Mouse (Mus musculus) liver, embryonic 16.5 days (tissue): ENCODE results near the gene Fyco1. TPM values are rescaled to one million over a fixed set of nuclear protein-coding genes. Genes with fewer than 3 reads are reported as not detected.

ENCODE experiments used
- ATAC-seq: fragments of 200-750 bp; cut with Nextera tagmentation; 2 replicates; pipeline ENCODE4 v1.8.0; 2017; ENCODE audit warnings: low read depth, mild to moderate bottlenecking, moderate number of reproducible peaks, moderate library complexity
- H3K27ac ChIP-seq: fragments of 300-500 bp; sonication (generic); 2 replicates; pipeline ENCODE4 v1.5.1; 2014; ENCODE audit warnings: mild to moderate bottlenecking, low read length
- H3K27me3 ChIP-seq: fragments of 300-500 bp; sonication (generic); 2 replicates; pipeline ENCODE4 v1.6.1; 2014; ENCODE audit warnings: low read depth, low read length, mixed read lengths; ENCODE audit not compliant: control insufficient read depth, insufficient read depth
- H3K36me3 ChIP-seq: fragments of 300-500 bp; sonication (generic); 2 replicates; pipeline ENCODE4 v1.6.1; 2014; ENCODE audit warnings: mild to moderate bottlenecking; ENCODE audit not compliant: control insufficient read depth, insufficient read depth
- H3K4me1 ChIP-seq: fragments of 300-500 bp; sonication (generic); 2 replicates; pipeline ENCODE4 v1.6.1; 2014; ENCODE audit warnings: low read depth, low read length, mixed read lengths; ENCODE audit not compliant: control insufficient read depth
- H3K4me2 ChIP-seq: fragments of 300-500 bp; sonication (generic); 2 replicates; pipeline ENCODE4 v1.6.1; 2014; ENCODE audit warnings: low read depth, low read length, mixed read lengths
- H3K4me3 ChIP-seq: fragments of 300-500 bp; sonication (generic); 2 replicates; pipeline ENCODE4 v1.5.1; 2014; ENCODE audit warnings: low read depth, mild to moderate bottlenecking, low read length
- H3K9ac ChIP-seq: fragments of 300-500 bp; sonication (generic); 2 replicates; pipeline ENCODE4 v1.6.1; 2014; ENCODE audit warnings: low read depth, low read length
- H3K9me3 ChIP-seq: fragments of 300-500 bp; sonication (generic); replicated peaks from 2 replicates; pipeline ENCODE4 v1.6.1; 2016; ENCODE audit warnings: low read length; ENCODE audit not compliant: control insufficient read depth
- WGBS: fragments of 180-500 bp; shearing (Covaris S2); extraction: QIAGEN DNeasy Blood & Tissue Kit; methylation state at CpG from one replicate; pipeline ENCODE4 v1.1.7; 2014; ENCODE audit not compliant: insufficient replicate concordance; 5-methylcytosine and 5-hydroxymethylcytosine counted together
- polyA plus RNA-seq: library from polyadenylated mRNA; unstranded; fragments of >200 nt; fragmentation: Nextera tagmentation; extraction: Ambion mirVana; gene quantifications from 2 replicates; pipeline ENCODE4 v1.2.1, GENCODE M21; 2015

Gene Fyco1
- polyA plus RNA-seq, 1 experiment from 2014 or later = 4.7 TPM

DNA sequence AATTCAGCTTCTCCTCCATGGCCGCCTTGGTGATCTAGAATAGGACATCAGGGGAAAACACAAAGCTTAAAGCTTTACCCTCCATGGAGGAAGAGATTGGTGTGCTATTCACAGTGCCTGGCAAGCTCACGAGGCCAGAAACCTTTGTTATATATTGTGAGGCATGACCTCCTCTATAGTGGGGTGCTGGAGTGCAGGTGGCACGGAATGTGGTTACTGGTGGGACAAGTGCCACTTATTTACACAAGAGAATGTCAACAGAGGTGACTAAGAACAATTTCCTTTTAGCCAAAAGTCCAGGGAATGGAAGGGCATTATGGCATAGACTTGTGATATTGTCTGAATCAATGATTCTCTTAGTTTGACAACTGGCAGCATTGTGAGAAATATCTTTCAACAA lies 25.1 kb downstream of the Fyco1 start:
- 66% methylated on average over 3 of the region's 3 CpGs for WGBS
- no peak overlapping the region for H3K4me3 ChIP-seq
- no peaks in the 10 kb centered on the region for H3K4me1 ChIP-seq
- H3K9ac ChIP-seq = no peak overlapping the region
- no peaks in the 10 kb centered on the region for H3K27me3 ChIP-seq
- no peak for ATAC-seq
- H3K27ac ChIP-seq = no peak overlapping the region
- no peak overlapping the region for H3K4me2 ChIP-seq
- peaks cover 27% of the 10 kb centered on the region for H3K36me3 ChIP-seq
- H3K9me3 ChIP-seq = no peaks in the 10 kb centered on the region

DNA sequence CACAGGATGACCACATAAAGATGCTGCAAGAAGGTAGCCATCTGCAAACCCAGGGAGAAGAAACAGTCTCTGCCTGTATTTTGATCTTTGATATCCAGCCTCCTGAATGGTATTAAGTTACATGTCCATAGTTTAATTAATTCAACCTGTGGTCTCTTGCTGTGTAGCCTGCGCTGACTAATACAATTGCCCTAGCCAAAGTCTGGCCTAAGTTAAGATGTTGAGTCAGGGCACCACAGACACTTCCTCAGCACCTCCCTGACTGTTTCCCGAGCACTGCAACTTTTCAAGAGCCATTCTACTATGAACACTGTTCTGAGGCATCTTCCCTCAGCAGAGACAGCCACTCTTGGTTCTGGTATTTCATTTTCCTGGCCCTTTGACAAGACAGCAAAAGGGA lies 33.1 kb downstream of the Fyco1 start:
- Histone ChIP-seq H3K4me1 (no peaks in the 10 kb centered on the region), H3K4me3 (no peak overlapping the region), H3K4me2 (no peak overlapping the region), H3K9me3 (no peaks in the 10 kb centered on the region), H3K36me3 (peaks cover 9% of the 10 kb centered on the region), H3K27me3 (no peaks in the 10 kb centered on the region), H3K9ac (no peak overlapping the region), H3K27ac (no peak overlapping the region)
- WGBS = 81% methylated on average over 2 of the region's 2 CpGs
- no peak for ATAC-seq

DNA sequence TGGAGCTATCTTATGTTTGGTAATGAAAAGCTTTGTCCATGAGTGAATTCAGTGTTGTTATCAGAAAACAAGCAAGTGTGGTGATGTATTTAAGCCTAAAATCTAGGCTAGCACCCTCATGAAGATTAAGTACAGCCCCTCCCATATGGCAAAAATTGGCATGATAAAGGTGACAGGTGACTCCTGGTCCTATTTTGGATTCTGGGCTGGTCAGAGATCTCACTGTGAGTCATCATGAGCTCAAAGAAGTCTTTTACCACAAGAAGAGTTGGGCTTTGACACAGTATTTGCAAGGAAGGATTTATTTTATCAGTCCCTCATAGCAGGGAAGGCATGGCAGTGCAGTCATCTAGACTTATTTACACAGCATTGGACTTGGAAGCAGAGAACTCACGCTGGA lies 35.7 kb downstream of the Fyco1 start:
- no peak overlapping the region for H3K9ac ChIP-seq
- 70% methylated on average over 1 of the region's 1 CpGs for WGBS

DNA sequence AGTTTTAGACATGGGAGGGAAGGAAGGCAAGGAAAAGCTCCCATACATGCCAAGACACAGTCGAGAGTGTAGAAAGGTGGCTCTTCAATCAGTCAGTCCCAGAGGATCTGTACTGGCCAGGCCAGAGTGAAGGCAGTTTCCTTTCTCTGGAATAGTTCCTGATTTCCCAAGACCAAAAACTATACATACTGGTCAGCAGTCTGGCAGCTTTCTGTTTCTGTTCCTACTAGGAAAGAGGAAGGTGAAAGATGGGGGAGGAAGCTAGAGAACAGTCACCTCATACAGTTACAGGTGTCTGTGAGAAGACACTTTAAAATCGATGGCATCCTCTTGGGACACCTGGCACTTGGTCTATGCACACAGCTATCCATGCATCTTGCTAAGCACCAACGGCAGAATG lies 36.3 kb downstream of the Fyco1 start:
- Histone ChIP-seq H3K4me3 (no peak overlapping the region), H3K36me3 (peaks cover 4% of the 10 kb centered on the region; the same call in 1 of the 2 replicates), H3K27me3 (no peaks in the 10 kb centered on the region), H3K9me3 (no peaks in the 10 kb centered on the region), H3K4me2 (no peak overlapping the region), H3K27ac (no peak overlapping the region), H3K9ac (no peak overlapping the region), H3K4me1 (no peaks in the 10 kb centered on the region)
- 62% methylated on average over 3 of the region's 3 CpGs for WGBS
- ATAC-seq = no peak

More for the DNA sequence above, 35.7 kb downstream of the Fyco1 start:
- Histone ChIP-seq H3K36me3 (peaks cover 4% of the 10 kb centered on the region; the same call in 1 of the 2 replicates), H3K4me1 (no peaks in the 10 kb centered on the region), H3K9me3 (no peaks in the 10 kb centered on the region), H3K4me3 (no peak overlapping the region), H3K27me3 (no peaks in the 10 kb centered on the region), H3K27ac (no peak overlapping the region), H3K4me2 (no peak overlapping the region)
- no peak for ATAC-seq

DNA sequence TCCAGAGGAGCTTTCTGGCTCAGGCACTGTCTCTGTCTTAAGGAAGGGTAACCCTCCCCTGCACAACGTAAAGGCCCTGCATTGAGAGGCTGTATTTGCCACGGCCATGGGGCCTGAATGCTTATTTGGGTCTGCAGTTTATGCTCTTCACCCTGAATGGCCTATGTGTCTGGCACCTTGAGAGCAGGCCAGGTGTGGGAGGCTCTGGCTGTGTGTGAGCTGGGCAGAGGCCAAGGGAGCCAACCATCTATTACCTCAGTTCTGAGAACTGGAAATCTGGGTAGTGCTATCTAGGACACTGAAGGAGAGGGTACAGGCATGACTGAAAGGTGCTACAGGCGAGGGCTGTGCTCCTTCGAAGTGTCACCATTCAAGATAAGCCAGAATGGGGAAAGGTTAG lies 36.9 kb downstream of the Fyco1 start:
- no peak overlapping the region for H3K4me2 ChIP-seq
- H3K9ac ChIP-seq = no peak overlapping the region
- H3K27ac ChIP-seq = no peak overlapping the region
- no peak overlapping the region for H3K4me3 ChIP-seq
- H3K27me3 ChIP-seq = no peaks in the 10 kb centered on the region
- WGBS = 52% methylated on average over 4 of the region's 4 CpGs
- H3K9me3 ChIP-seq = no peaks in the 10 kb centered on the region
- no peak for ATAC-seq
- no peaks in the 10 kb centered on the region for H3K4me1 ChIP-seq
- H3K36me3 ChIP-seq = peaks cover 4% of the 10 kb centered on the region; the same call in 1 of the 2 replicates

DNA sequence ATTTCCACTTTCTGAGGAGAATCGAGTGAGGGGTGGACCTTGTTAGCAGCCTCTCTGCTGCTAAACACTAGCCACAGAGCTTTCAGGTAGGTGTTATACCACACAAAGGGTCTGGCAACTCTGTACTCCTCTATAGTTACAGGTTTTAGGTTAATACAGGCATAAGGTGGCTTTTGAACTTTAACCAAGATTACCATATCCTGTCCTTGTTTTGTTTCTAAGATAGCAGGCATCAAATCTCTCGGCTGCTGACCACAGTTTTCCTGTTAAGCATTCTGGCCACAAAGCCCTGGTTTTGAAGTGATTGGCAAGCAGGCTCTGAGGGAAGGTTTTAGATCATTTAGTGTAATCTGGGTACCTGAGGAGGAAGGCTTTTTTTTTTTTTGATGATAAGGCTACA lies 37.4 kb downstream of the Fyco1 start:
- H3K9ac ChIP-seq = no peak overlapping the region
- no peaks in the 10 kb centered on the region for H3K27me3 ChIP-seq
- no peak overlapping the region for H3K27ac ChIP-seq
- peaks cover 4% of the 10 kb centered on the region; the same call in 1 of the 2 replicates for H3K36me3 ChIP-seq
- no peak for ATAC-seq
- no peak overlapping the region for H3K4me3 ChIP-seq
- WGBS = 50% methylated on average over 2 of the region's 2 CpGs
- no peaks in the 10 kb centered on the region for H3K9me3 ChIP-seq
- H3K4me1 ChIP-seq = no peaks in the 10 kb centered on the region
- H3K4me2 ChIP-seq = no peak overlapping the region

DNA sequence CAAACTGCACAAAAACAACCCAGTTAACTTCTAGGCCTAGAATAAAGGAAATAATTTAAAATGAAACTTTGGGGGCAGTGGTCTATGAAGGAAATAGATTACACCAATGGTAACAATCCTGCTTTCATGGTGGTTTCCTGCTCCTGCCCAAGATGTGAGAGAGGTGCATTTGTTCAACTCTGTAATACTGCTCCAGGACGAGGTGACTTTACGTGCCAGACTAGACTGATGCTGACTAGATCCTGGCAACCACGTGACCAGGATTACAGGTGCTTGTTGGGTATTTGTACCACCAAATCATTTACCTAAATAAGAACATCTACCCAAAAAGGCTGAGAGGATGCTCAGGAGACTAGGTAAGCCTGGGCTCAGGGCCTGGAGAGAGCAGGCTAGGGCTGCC lies 39.9 kb downstream of the Fyco1 start:
- Histone ChIP-seq H3K4me2 (no peak overlapping the region), H3K9me3 (no peaks in the 10 kb centered on the region), H3K9ac (no peak overlapping the region), H3K36me3 (peaks cover 2% of the 10 kb centered on the region; the same call in 1 of the 2 replicates), H3K27ac (no peak overlapping the region), H3K4me3 (no peak overlapping the region), H3K4me1 (no peaks in the 10 kb centered on the region), H3K27me3 (no peaks in the 10 kb centered on the region)
- no peak for ATAC-seq
- 66% methylated on average over 3 of the region's 3 CpGs for WGBS

DNA sequence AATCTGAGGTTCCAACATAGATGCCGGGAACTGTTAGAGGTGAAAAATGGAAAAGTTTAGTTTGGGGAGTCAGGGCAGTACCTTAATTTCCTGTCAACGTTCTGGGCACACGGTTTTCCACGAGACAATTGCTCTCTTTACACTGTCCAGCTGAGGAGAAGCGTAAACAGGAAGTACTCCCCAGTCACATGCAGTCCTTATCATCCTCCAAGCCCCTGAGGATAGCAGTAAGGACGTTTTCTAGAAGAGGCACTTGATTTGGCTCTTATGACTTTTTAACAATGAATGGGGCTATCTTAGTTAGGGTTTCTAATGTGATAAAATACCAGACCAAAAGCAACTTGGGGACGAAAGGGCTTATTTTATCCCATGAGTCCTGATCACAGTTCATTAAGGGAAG lies 43.1 kb downstream of the Fyco1 start:
- ATAC-seq = peak; percentile 47; the same call in 1 of the 2 replicates
- Histone ChIP-seq H3K27me3 (no peaks in the 10 kb centered on the region), H3K4me2 (no peak overlapping the region), H3K4me1 (no peaks in the 10 kb centered on the region), H3K36me3 (no peaks in the 10 kb centered on the region), H3K9ac (no peak overlapping the region), H3K4me3 (no peak overlapping the region), H3K27ac (no peak overlapping the region), H3K9me3 (no peaks in the 10 kb centered on the region)
- WGBS = 43% methylated on average over 7 of the region's 7 CpGs

DNA sequence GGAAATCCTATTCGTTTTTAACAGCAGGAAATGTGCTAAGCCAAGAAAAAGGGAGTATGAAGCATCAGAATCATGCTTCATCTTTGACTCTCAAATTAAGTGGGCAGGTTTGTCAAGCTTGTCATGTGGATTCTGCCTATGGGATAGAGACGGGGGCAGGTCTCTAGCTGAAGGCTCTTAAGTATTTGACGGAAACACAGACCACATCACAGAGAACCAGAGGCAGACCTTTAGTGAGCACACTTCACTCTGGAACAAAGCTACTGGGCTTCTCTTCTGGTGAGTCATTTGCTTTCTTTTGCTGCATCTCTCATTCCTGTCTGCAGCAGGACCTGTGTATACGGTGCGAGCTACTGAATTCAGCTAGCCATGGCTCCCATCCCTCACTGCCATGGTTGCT lies 45.4 kb downstream of the Fyco1 start, which contains the start of gene Cxcr6:
Cxcr6 (plus strand) TSS at position 209 of the 400 bp plus-strand sequence.
- Histone ChIP-seq H3K9ac (no peak within 1 kb of the TSS), H3K36me3 (no peaks in the 10 kb centered on the region), H3K9me3 (no peaks in the 10 kb centered on the region), H3K27me3 (no peaks in the 10 kb centered on the region), H3K4me1 (no peaks in the 10 kb centered on the region), H3K4me3 (no peak within 1 kb of the TSS), H3K4me2 (no peak within 1 kb of the TSS), H3K27ac (no peak within 1 kb of the TSS)
- ATAC-seq = no peak
- 81% methylated on average over 5 of the region's 5 CpGs for WGBS
